Mouse (Mus musculus): ENCODE measurements at regions not wholly inside any gene's neighbourhood (a gene's known extent, or its start where the extent isn't known, plus 50 kb on each side); places are given as distances from the start of the nearest gene placed in this dataset.

DNA sequence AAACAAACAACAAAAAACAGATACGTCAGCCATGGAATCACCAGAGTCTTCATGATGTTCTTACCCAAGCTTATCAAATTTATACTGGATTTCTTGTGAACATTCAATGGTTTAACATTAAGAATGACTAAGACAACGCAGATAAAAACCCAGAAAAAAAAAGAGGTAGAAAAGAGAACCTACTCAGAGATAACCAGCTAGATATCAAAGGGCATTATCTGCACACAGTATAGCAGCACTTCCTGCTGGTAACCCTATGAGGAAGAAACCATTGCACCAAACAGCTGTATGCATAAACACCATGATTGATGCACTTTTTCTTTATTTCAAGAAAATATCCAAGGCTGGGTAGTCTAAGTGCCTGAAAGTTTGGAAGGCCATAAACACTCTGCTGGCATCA, 1114.7 kb downstream of the Defb40 start:
- H3K9ac ChIP-seq (ENCODE audit: low read length) = no peak overlapping the region
- H3K27ac ChIP-seq (replicated peaks) = no peak overlapping the region
- no peaks in the 10 kb centered on the region for H3K36me3 ChIP-seq (ENCODE audit: control insufficient read depth, insufficient read depth, low read length)
- H3K4me2 ChIP-seq (replicated peaks; ENCODE audit: low read depth) = no peak overlapping the region
- H3K9me3 ChIP-seq (ENCODE audit: control insufficient read depth, low read length) = no peaks in the 10 kb centered on the region
- ATAC-seq (ENCODE audit: low FRiP score, low TSS enrichment) (no peak), DNase-seq (ENCODE audit: low spot score) (no peak)
- H3K4me1 ChIP-seq (replicated peaks; ENCODE audit: control insufficient read depth, insufficient read depth) = no peaks in the 10 kb centered on the region
- 80% methylated on average over 2 of the region's 2 CpGs for WGBS
- no peaks in the 10 kb centered on the region for H3K27me3 ChIP-seq (ENCODE audit: control insufficient read depth, insufficient read depth, low read length)
- TF ChIP-seq EP300 (optimal IDR thresholded peaks at IDR 0.05) (no peak), CTCF (IDR thresholded peaks at IDR 0.05; ENCODE audit: low read depth) (no peak)
- H3K4me3 ChIP-seq (ENCODE audit: low read depth, low read length) = no peak overlapping the region

Data from stomach, postnatal 0 days (tissue).